Mouse (Mus musculus) bone marrow, adult 2 months (tissue): Measurements from ENCODE around the gene Satb1.

ENCODE experiments used
- CTCF ChIP-seq: fragments of 200-500 bp; IDR thresholded peaks from 2 replicates; pipeline ENCODE4 v1.5.1; 2011; ENCODE audit warnings: low read length, control low read depth; ENCODE audit not compliant: control insufficient read depth, insufficient read depth
- POLR2A ChIP-seq: fragments of 200-500 bp; IDR thresholded peaks from 2 replicates; pipeline ENCODE4 v1.6.1; 2011; ENCODE audit warnings: low read depth, mild to moderate bottlenecking, control low read depth, low read length, borderline replicate concordance; ENCODE audit not compliant: control insufficient read depth

DNA sequence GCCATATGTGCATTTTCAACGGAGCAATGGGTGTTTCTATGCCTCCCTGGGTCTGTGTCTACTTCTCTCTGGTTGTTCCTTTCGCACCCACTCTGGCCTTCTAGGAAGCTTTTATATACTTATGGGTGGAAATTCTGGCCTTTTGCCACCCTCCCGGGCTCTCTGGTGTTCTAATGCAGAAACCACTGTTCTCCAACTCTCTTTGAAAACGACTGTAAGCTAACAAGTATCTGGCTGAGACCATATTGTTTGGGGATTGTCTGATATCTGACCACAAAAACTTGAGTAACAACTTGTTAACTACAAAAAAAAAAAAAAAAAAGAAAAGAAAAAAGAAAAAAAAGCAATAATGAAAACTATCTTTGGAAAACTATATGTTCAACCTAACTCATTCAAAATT is 73.6 kb downstream of the Satb1 start:
- TF ChIP-seq POLR2A (no peak), CTCF (no peak)
